Mouse (Mus musculus): ENCODE results near the gene Mtmr10. TPM values are rescaled to one million over a fixed set of nuclear protein-coding genes. Genes with fewer than 3 reads are reported as not detected.

Gene Mtmr10
- total RNA-seq, 2 experiments from 2014 or later: 1.3 to 2.2 TPM

DNA sequence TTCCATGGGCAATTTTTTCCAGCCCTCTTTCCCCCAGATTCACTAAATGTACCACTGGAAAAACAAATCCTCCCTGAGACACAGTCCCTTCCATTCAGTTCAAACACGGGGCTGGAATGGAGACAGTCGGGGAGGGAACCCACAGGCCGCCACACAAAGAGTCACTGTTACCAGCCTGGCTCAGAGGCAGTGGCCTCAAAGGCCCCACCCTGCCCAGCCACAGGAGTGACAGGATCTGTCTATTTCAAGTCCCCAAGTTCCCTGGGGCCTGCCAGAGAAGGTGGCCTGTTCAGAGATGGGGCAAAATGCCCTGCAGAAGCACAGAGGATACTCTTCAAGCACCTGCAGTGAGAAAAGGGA, 73.1 kb downstream of the Mtmr10 start:
- no peak for ATAC-seq (replicated peaks; ENCODE audit: low FRiP score, poor library complexity, severe bottlenecking)

DNA sequence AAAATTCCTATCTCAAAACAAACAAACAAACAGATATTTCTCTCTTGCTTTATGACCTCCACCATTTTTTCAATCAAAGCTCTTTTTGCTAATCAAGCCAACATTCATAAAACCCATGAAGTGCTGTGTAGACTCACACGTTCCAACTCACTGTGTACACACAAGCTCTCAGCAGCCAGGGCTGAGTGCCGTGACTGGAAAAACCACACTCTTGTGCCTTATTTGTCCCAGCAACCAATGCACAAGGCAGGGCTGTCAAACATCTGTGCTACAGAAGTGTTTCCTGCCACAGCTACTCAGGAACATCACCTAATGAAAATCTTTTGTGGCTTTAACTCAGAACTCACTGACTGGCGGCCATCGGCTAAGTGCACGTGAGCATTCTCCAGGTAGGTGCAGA, 78.4 kb downstream of the Mtmr10 start:
- ATAC-seq (replicated peaks; ENCODE audit: low FRiP score, poor library complexity, severe bottlenecking): no peak

DNA sequence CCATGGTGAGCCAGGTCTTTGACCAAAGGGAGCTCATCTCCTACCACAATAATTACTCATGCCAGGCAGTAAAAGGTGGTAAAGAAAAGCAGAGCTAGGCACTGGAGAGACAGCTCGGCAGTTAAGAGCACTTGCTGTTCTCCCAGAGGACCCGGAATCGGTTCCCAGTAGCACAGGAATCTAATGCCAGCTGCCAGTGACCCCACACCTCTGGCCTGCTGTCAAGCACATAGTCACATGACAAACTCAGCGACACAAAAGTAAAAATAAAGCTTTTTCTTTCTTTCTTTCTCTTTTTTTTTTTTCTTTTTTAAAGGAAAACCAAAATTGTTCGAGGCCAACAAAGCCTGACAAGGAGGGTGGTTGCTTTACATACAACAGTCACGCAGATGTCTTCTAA, 82.4 kb downstream of the Mtmr10 start:
- no peak for ATAC-seq (replicated peaks; ENCODE audit: low FRiP score, poor library complexity, severe bottlenecking)

DNA sequence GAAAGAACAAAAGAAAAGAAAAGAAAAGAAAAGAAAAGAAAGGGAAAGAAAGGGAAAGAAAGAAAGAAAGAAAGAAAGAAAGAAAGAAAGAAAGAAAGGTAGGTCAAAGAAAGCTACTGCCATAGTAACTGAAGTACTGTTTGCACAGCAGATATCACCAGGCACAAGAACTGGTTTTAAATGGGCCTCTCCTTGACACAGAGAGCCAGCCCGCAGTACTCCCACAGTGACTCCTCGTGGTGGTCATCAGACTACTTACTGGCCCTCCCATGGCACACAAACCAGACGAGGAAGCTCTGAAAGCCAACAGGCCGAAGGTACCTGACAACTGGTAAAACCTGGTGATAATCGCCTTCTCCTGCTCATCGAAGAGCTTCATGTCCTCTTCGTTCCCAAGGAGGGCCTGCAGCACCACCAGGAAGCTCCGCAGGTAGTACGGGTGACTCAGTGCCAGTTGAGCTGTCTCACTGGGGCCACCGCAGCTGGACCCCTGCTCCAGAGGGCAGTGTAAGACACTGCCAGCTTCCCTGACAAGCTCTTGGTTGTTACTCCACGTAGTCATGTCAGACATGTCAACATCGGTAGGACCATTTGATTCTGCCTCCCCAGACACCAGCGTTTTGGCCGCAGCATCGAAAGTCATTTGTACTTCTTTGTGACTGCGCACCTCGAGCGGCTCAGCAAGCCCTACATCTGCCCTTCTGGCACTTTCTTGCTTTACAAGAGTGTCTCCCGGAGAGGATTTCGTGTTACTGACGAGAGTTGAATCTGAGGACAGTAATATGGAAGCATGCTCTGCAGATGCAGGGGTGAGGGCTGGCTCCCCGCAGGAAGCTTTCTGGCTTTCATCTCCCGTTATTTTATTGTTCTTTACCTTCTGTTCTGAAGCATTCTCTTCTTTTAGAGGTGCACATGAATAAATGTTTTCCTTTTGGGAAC, 84.8 kb downstream of the Mtmr10 start:
- no peak for ATAC-seq (replicated peaks; ENCODE audit: low FRiP score, poor library complexity, severe bottlenecking)

DNA sequence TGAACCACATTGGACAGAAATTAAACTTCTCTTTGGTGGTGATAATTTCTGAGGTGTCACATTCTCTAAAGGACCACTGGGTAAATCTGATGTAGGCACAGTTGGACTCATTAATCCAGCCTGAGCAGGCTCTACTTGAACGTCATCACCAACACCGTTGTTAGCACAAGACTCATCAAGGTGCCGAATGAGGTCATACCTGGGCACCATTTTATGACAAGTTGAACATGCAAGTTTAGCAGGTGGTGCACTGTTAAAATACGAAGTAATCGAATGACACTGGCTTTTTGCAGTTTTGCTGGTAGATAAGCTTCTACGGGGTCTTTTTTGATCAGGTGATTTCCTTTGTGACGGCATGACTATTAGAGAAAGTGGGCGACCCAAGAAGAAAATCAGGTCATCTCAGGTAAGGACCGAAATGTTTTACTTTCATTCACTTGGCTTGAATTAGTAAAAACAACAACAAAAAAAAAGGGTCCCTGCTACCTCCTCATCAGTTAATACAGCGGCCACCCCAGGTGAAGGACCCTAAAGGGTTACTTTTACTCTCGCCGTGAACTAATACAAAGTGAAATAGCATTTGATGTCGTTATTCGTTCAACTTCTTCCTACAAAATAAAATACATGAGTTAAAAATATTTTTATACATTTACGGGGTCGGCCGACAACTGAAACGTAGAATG, 85.8 kb downstream of the Mtmr10 start:
- 0 out of 2 replicates have a peak, but pooled peaks have one; percentile 23 for ATAC-seq (replicated peaks; ENCODE audit: low FRiP score, poor library complexity, severe bottlenecking)

DNA sequence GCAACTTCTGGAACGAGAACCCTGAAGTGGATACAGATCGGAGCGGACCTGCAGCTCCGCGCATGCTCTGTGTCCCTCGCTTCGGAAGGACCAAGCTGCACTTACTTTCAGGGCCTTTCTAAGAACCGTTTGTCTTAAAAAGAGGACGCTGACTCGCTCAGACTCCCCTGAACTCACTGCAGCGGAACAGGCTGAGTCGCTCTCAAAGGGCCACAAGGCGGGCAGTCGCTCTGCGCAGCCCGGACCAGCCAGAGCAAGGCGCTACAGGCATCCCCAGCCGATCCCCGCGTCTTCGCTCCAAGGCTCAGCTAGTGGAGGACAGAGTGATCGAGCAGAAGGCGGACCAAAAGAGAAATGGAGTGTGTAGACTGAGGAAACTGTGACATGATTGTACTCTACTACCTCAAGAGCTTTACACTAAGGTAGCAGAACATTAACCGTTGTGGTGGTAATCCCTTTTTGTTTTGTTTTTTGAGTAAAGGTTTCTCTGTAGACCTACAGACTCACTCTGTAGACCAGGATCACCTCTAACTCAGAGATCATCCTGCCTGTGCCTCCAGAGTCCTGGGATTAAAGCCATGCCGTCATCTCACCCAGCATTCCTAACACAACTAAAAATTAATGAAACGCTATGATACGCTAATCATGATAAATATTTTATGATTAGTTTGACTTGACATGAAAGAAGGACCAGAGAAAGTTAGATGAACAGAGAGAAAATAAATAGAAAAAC, 86.5 kb downstream of the Mtmr10 start, which contains the start of gene Fan1:
Gene Fan1 (minus strand): TSS at position 266 of the 733 bp plus-strand sequence.
- ATAC-seq (replicated peaks; ENCODE audit: low FRiP score, poor library complexity, severe bottlenecking): peak; percentile 97

Other genes starting within 250 kb of the Mtmr10 start
- not detected in 2 replicates for gene Trpm1, start 133.8 kb upstream of the Mtmr10 start, total RNA-seq (2015; ENCODE audit: low replicate concordance)
- gene Trpm1, start 133.8 kb upstream of the Mtmr10 start, total RNA-seq (2017; ENCODE audit: low replicate concordance): not detected in 2 replicates
- gene Fan1, start 86.4 kb downstream of the Mtmr10 start, total RNA-seq (2015; ENCODE audit: low replicate concordance): 0.42 and 2.3 TPM in 2 replicates
- 1.3 and 3.2 TPM in 2 replicates for gene Fan1, start 86.4 kb downstream of the Mtmr10 start, total RNA-seq (2017; ENCODE audit: low replicate concordance)
- 22.1 and 23.2 TPM in 2 replicates for gene Mphosph10, start 104.6 kb downstream of the Mtmr10 start, total RNA-seq (2015; ENCODE audit: low replicate concordance)
- 20.4 and 24.9 TPM in 2 replicates for gene Mphosph10, start 104.6 kb downstream of the Mtmr10 start, total RNA-seq (2017; ENCODE audit: low replicate concordance)
- gene Mcee, start 105.0 kb downstream of the Mtmr10 start, total RNA-seq (2015; ENCODE audit: low replicate concordance): 18.4 and 49.0 TPM in 2 replicates
- 32.8 and 38.4 TPM in 2 replicates for gene Mcee, start 105.0 kb downstream of the Mtmr10 start, total RNA-seq (2017; ENCODE audit: low replicate concordance)
- gene Apba2, start 214.1 kb downstream of the Mtmr10 start, total RNA-seq (2015; ENCODE audit: low replicate concordance): not detected in 2 replicates
- gene Apba2, start 214.1 kb downstream of the Mtmr10 start, total RNA-seq (2017; ENCODE audit: low replicate concordance): not detected in 2 replicates